Mouse (Mus musculus): ENCODE measurements around the gene Otx1. TPM values are rescaled to one million over a fixed set of nuclear protein-coding genes. Genes with fewer than 3 reads are reported as not detected.

Otx1 gene
- total RNA-seq (2014; rRNA removed) = 2.3 and 3.9 TPM in 2 replicates
- 5.7 and 5.9 TPM in 2 replicates for polyA plus RNA-seq (2015; fragmentation: Nextera tagmentation; extraction: Ambion mirVana)

DNA sequence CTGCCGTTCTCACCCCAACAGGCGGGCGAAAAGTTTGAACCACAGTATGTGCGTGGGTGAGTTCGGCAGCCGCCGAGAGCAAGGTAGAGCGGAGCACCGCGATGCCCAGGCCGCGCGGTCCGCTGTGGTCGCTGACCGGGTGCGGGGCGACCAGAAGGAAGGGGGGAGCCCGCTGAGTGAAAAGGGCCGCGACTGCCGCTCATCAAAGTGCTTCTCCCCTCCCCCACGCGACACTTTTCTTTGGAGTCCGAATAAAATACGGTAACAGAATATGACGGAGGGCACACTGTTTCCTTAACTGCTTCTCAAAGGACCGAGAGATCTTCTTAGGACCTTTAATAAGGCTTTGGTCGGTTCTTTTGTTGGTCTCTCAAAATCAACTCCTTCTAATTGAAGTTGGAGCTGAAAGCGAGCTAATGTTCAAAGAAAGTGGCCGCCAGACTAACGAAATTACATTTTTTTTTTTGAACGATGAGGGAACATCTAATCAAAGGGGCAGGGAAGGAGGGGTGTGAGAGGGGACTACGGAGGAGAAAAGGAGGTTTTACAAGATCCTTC, at the start of gene Otx1:
TSS of gene Otx1 (minus strand) at position 115 of the 558 bp plus-strand sequence.
- H3K4me3 ChIP-seq (ENCODE audit: low read depth, low read length) = peak within 1 kb of the TSS; percentile 45
- peak within 1 kb of the TSS; percentile 73 for H3K27ac ChIP-seq (ENCODE audit: low read depth, low read length)
- H3K36me3 ChIP-seq (ENCODE audit: insufficient read depth) = no peaks in the 10 kb centered on the region
- peak within 1 kb of the TSS; percentile 65 for H3K4me2 ChIP-seq (ENCODE audit: low read depth)
- 0 out of 2 replicates have a peak, but pooled peaks cover 3% of the 10 kb centered on the region for H3K4me1 ChIP-seq (ENCODE audit: insufficient read depth)
- no peaks in the 10 kb centered on the region for H3K9me3 ChIP-seq (ENCODE audit: low read length)
- H3K9ac ChIP-seq = peak within 1 kb of the TSS; percentile 47
- ATAC-seq = no peak
- TF ChIP-seq CTCF (IDR thresholded peaks at IDR 0.05; ENCODE audit: low read depth) = no peak
- under 1% methylated on average over 34 of the region's 34 CpGs for WGBS
- peaks cover 32% of the 10 kb centered on the region for H3K27me3 ChIP-seq (ENCODE audit: insufficient read depth, low read length)
- no peak for DNase-seq

DNA sequence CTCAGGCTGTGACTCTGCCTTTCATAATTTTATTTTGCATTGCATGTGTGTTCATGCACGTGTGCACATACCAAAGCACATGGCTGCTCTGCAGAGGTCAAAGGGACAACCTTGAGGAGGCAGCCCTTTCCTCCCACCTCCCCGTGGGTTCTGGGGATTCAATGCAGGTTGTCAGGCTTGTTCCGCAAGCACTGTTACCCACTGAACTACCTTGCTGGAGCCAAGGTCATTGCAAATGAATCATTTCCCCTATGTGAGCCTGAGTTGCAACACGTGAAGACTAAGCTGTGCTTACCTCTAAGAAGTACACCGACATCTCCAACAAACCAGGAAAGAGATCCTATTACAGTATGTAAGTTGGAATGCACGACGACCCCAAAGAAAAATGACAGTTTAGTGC, 48.2 kb upstream of the Otx1 start:
- no peak for TF ChIP-seq CTCF (IDR thresholded peaks at IDR 0.05; ENCODE audit: low read depth)
- no peak overlapping the region for H3K4me3 ChIP-seq (ENCODE audit: low read depth, low read length)
- H3K9ac ChIP-seq = no peak overlapping the region
- no peaks in the 10 kb centered on the region for H3K27me3 ChIP-seq (ENCODE audit: insufficient read depth, low read length)
- 88% methylated on average over 7 of the region's 7 CpGs for WGBS
- no peaks in the 10 kb centered on the region for H3K4me1 ChIP-seq (ENCODE audit: insufficient read depth)
- H3K4me2 ChIP-seq (ENCODE audit: low read depth) = no peak overlapping the region
- H3K9me3 ChIP-seq (ENCODE audit: low read length) = no peaks in the 10 kb centered on the region
- ATAC-seq (no peak), DNase-seq (no peak)
- no peaks in the 10 kb centered on the region; the same call in 1 of the 2 replicates for H3K36me3 ChIP-seq (ENCODE audit: insufficient read depth)
- H3K27ac ChIP-seq (ENCODE audit: low read depth, low read length) = no peak overlapping the region

DNA sequence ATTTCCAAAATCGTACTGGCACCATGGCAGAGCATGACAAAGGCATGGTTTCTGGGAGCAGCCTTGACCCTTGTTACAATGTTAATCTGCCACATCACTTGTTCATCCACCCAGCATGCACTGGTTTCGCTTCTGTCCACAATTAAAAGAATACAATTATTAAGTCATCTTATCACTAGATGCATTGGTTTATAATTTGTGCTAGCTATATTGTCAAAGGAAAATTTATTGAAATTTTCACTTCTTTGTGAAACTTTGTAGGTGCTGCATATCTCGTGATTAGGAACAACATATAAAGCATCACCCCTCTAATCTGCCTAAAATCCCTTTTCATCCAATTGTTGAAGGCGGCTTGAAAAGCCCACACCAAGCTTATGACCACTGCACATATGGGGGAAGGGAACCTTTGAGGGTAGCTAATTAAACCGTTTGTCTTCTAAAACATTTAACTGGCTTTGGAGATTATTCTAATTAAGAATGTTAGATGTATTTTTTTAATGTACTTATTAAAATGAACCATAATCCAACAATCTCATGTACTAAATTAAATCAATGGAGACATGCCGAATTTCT, 37.2 kb upstream of the Otx1 start:
- no peaks in the 10 kb centered on the region; the same call in 1 of the 2 replicates for H3K27me3 ChIP-seq (ENCODE audit: insufficient read depth, low read length)
- ATAC-seq (no peak), DNase-seq (no peak)
- H3K4me3 ChIP-seq (ENCODE audit: low read depth, low read length) = no peak overlapping the region
- no peaks in the 10 kb centered on the region for H3K36me3 ChIP-seq (ENCODE audit: insufficient read depth)
- WGBS = 45% methylated on average over 6 of the region's 6 CpGs
- no peak overlapping the region for H3K4me2 ChIP-seq (ENCODE audit: low read depth)
- H3K9ac ChIP-seq = no peak overlapping the region
- no peak for TF ChIP-seq CTCF (IDR thresholded peaks at IDR 0.05; ENCODE audit: low read depth)
- no peak overlapping the region for H3K27ac ChIP-seq (ENCODE audit: low read depth, low read length)
- no peaks in the 10 kb centered on the region for H3K9me3 ChIP-seq (ENCODE audit: low read length)
- no peaks in the 10 kb centered on the region for H3K4me1 ChIP-seq (ENCODE audit: insufficient read depth)

GRCm38 (mm10) chr11:22034564-22035105, 31.9 kb upstream of the Otx1 start:
- H3K4me2 ChIP-seq (ENCODE audit: low read depth) = no peak overlapping the region
- no peak overlapping the region for H3K27ac ChIP-seq (ENCODE audit: low read depth, low read length)
- WGBS = 7% methylated on average over 7 of the region's 7 CpGs
- TF ChIP-seq CTCF (IDR thresholded peaks at IDR 0.05; ENCODE audit: low read depth) = no peak
- H3K4me1 ChIP-seq (ENCODE audit: insufficient read depth) = no peaks in the 10 kb centered on the region
- no peak overlapping the region for H3K9ac ChIP-seq
- H3K9me3 ChIP-seq (ENCODE audit: low read length) = no peaks in the 10 kb centered on the region
- no peak overlapping the region for H3K4me3 ChIP-seq (ENCODE audit: low read depth, low read length)
- H3K27me3 ChIP-seq (ENCODE audit: insufficient read depth, low read length) = no peaks in the 10 kb centered on the region
- DNase-seq (no peak), ATAC-seq (no peak; the same call in 1 of the 2 replicates)
- H3K36me3 ChIP-seq (ENCODE audit: insufficient read depth) = no peaks in the 10 kb centered on the region

DNA sequence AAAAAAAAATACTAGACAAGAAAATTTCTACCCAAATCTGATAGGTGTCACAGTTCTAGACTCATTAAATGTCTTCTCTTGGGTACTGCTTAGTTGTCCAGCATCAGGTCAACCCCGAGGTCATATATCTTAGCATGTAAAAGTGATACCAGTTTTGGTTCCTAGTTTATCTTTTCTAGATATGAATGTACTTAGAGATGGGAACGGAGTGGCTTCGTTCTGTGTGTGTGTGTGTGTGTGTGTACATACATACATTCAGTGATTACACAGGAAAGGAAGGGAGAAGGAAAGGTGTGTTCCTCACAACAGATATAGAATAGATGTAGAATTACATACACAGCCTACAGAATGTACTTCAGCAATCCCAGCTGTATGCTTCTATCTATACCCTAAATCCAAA, 30.9 kb upstream of the Otx1 start:
- H3K36me3 ChIP-seq (ENCODE audit: insufficient read depth) = no peaks in the 10 kb centered on the region
- no peaks in the 10 kb centered on the region for H3K9me3 ChIP-seq (ENCODE audit: low read length)
- H3K9ac ChIP-seq = no peak overlapping the region
- H3K4me1 ChIP-seq (ENCODE audit: insufficient read depth) = no peaks in the 10 kb centered on the region
- H3K4me2 ChIP-seq (ENCODE audit: low read depth) = no peak overlapping the region
- TF ChIP-seq CTCF (IDR thresholded peaks at IDR 0.05; ENCODE audit: low read depth) = no peak
- no peaks in the 10 kb centered on the region for H3K27me3 ChIP-seq (ENCODE audit: insufficient read depth, low read length)
- WGBS = 83% methylated on average over 3 of the region's 3 CpGs
- H3K4me3 ChIP-seq (ENCODE audit: low read depth, low read length) = no peak overlapping the region
- DNase-seq (no peak), ATAC-seq (no peak)
- H3K27ac ChIP-seq (ENCODE audit: low read depth, low read length) = no peak overlapping the region

DNA sequence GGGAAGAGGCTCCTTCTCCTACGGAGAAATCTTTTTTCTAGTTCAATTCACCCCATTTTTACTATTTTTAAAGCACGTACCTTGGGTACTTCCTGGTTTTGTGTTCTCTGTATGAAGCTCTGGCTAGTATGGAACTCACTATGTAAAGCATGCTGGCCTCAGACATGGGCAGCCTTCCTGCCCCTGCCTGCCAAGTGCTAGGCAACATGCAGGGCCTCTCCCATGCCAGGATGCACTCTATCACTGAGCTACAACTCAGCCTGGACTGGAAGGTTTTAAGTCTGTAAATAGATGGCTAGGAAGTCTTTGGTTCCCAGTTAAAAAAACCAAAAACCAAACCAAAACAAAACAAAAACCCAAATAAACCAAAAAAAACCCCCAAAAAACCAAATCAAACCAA, 17.9 kb upstream of the Otx1 start:
- Histone ChIP-seq H3K27ac (ENCODE audit: low read depth, low read length) (no peak overlapping the region), H3K4me3 (ENCODE audit: low read depth, low read length) (no peak overlapping the region), H3K4me2 (ENCODE audit: low read depth) (no peak overlapping the region), H3K27me3 (ENCODE audit: insufficient read depth, low read length) (no peaks in the 10 kb centered on the region), H3K9ac (no peak overlapping the region), H3K4me1 (ENCODE audit: insufficient read depth) (no peaks in the 10 kb centered on the region), H3K9me3 (ENCODE audit: low read length) (no peaks in the 10 kb centered on the region), H3K36me3 (ENCODE audit: insufficient read depth) (no peaks in the 10 kb centered on the region)
- no peak for DNase-seq
- TF ChIP-seq CTCF (IDR thresholded peaks at IDR 0.05; ENCODE audit: low read depth) = no peak
- ATAC-seq = no peak
- 92% methylated on average over 2 of the region's 2 CpGs for WGBS

DNA sequence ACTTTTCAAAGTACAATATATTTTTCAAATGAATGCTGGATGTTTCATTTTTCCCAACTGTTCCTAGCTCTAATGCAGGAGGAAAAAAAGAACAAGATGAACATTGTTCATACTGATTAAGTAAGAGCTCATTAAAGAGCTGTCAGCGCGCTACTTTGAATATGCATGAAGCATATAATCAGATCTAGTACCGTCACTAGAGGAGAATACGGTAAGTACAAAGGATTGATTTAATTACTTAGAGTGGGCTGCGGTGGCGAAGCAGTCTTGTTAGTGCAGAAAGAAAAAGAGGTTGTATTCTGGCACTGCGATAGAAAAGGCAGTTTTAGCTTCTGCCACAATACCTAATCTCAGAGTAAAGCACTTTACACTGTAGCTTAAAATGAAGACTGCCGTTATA, 14.7 kb upstream of the Otx1 start:
- peak; percentile 59 for DNase-seq
- no peak overlapping the region for H3K27ac ChIP-seq (ENCODE audit: low read depth, low read length)
- H3K27me3 ChIP-seq (ENCODE audit: insufficient read depth, low read length) = no peaks in the 10 kb centered on the region
- ATAC-seq = peak; percentile 93
- H3K9ac ChIP-seq = no peak overlapping the region
- no peaks in the 10 kb centered on the region for H3K9me3 ChIP-seq (ENCODE audit: low read length)
- no peak overlapping the region; the same call in 1 of the 2 replicates for H3K4me2 ChIP-seq (ENCODE audit: low read depth)
- no peak for TF ChIP-seq CTCF (IDR thresholded peaks at IDR 0.05; ENCODE audit: low read depth)
- 14% methylated on average over 8 of the region's 8 CpGs for WGBS
- H3K36me3 ChIP-seq (ENCODE audit: insufficient read depth) = no peaks in the 10 kb centered on the region
- no peaks in the 10 kb centered on the region for H3K4me1 ChIP-seq (ENCODE audit: insufficient read depth)
- no peak overlapping the region for H3K4me3 ChIP-seq (ENCODE audit: low read depth, low read length)

Measured in forebrain, postnatal 0 days (tissue).